Mouse (Mus musculus) layer of hippocampus, adult 18-20 months (tissue): ENCODE measurements around the gene Trem1. TPM values are rescaled to one million over a fixed set of nuclear protein-coding genes. Genes with fewer than 3 reads are reported as not detected.

ENCODE experiments used
- DNase-seq, 2 experiments: peaks; one replicate each; pipeline ENCODE4 v3.0.0; 2022; ENCODE audit warnings: low spot score in 2 of 2
- total RNA-seq, 2 experiments: library from RNA; stranded (reverse); gene quantifications; 2 replicates each; pipeline ENCODE4 v1.2.3; 2021

Gene Trem1
- total RNA-seq, 2 experiments from 2014 or later: not detected

DNA sequence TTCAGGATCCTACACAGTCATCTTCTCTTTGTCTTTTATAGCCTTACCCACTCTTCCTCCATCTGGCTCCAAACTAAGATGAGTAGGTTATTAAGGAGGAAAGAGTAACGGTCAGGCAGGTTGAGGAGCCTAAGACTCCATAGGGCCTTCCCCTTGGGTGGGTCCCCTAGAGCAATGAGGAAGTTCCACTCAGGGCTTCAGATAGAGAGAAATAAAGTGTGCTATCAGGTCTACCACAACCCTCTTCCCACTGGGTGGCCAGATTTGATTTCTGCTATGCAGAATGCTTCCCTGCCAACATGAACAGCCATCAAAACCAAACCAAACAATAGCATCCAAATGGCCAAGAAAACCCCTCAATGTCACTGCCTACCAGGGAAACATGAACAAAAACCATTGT is 35.0 kb downstream of the Trem1 start:
- no peak for DNase-seq

DNA sequence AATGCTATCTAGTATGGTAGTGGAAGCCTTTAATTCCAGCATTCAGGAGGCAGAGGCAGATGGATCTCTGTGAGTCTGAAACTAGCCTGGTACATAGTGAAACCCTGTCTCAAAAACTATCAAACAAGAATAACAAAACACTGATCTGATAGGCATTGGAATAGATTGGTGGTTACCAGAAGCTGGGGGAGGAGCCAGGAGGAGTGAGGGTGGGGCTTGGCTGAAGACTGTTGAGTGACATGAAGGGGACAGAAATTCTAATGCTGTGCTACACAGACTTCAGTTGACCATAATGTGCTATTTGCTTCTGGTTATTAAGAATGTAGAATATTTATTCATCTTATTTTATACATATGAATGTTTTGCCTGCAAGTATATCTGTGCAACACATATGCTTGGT is 35.7 kb downstream of the Trem1 start:
- no peak for DNase-seq

- DNase-seq: no peak
Measured at GRCm38 (mm10) chr17:48269833-48270232, 37.3 kb downstream of the Trem1 start.

DNA sequence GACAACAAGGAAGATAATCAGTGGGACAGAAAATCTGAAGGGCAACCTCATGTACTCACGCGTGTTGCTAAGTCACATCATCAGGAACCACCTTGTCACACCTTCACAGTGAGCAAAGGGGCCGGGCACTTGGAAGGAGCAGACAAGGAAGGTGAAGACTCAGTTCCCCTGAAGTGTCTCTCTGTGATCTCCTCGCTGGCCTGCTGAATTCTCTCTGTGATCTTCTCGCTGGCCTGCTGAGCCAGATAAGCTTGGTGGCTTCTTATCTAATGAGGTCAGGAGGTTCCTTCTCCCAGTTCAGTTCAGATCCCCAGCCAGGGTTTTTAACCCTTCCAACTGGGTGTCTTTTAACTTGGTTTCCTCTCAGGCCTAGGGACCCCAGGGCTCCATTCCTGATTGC is 39.6 kb downstream of the Trem1 start:
- no peak for DNase-seq

DNA sequence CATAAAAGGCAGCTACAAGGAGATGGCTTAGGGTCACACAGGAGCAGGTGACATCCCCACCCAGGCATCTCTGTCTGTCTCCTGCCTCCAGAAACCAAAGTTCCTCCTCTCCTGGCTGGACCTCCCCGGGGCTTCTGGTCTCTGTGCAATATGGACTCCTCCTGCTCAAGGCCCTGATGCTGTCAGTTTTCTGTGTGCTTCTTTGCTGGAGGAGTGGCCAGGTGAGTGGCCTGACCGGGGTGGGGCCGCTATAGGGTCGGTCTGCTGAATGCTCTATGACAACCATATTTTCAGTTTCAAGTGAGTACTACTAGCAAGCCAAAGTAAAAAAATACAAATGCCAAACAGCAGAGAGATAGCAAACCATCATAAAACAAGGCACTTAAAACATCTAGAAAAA is 40.0 kb downstream of the Trem1 start:
- DNase-seq: no peak

- no peak for DNase-seq
Measured at GRCm38 (mm10) chr17:48274098-48274497, 41.5 kb downstream of the Trem1 start.

GRCm38 (mm10) chr17:48274885-48275284 is 42.3 kb downstream of the Trem1 start:
- peak; percentile 65 to 88 for DNase-seq

DNA sequence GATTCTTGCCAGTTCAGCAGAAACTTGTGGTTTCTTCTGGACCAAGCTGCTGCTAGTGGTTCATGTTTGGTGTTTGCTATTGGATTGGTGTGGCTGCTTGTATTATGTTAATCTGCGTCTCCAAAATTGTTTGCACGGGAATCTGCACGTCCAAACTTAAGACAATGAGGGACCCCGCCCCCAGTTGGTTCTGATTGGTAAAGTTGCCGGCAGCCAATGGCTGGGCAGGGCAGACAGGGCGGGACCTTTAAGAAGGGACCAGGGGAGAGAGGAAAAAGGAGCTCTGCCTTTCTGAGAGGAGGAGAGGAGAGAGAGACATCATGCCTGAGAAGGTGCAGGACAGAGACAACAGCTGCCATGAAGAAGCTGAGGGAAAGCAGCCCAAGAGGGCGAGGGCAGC is 43.2 kb downstream of the Trem1 start:
- DNase-seq: no peak

DNA sequence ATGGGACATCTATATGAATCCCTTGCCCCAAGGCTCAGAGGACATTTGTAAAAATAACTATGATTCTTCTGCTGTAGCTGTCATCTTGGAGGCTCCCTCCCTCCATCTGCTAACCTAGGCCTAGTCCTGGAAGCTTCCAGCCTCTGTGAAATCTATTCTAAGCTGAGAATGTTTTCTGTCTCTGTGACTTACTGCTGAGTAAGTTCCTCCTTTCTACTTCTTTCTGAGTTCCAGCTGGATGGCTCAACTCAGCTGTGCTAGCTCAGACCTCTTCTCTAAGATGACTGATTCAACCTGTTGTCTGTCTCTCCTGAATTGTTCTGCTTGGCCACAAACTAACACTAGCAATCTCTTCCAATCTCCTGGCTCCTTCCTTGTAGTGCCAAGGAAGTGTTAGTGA is 45.8 kb downstream of the Trem1 start:
- DNase-seq: no peak

DNA sequence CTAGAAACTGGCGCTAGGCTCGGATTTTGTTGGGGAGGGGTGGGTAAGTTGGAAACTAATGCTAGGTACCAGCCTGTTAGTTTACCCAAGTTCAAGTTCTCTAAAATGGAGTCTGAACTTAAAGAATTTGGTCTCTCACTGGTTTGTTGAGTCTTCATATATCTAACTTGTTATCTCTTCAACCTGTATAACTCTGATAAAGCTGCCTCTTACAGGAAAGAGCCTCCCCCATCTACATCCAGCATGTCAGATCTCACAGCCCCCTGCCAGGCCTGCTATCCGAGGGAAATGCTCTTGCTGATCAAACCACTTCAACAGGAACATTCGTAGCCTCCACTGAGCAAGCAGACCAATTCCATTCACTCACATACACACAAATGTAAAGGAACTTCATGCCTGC is 46.4 kb downstream of the Trem1 start:
- DNase-seq: no peak

DNA sequence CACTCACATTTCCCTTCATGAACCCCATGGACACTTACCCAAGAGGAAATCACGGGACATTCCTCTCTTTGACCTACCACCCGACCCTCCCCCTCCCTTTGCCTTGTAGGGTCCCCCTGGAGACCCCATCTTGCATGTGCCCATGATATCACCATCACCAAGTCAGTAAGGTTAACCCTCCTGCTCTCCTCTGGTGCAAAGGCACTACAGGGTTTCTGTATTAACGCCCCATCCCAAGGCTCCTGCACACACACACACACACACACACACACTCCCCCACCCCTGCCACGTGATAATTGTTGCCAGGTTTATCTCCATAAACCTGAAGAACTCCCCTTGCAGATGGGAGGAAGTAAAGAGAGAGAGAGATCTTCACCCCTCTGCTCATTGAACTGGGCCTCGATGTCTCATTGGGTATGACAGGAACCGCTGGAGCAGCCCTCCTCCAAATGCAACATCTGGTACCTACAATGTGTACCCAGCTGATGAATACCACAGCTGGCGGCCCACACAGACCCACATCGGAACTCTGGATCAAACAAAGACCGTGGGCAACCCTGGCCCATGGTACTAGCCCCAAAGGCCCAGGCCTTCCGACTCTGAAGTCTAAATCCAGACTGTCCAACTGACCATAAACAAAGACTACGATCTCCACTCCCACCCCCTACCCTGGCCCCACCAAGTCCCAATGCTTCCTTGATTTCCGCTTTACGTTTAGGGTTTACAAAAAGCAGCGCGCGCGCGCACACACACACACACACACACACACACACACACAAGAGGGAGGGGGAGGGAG is 48.6 kb downstream of the Trem1 start:
- DNase-seq: no peak

GRCm38 (mm10) chr17:48281739-48282085 is 49.1 kb downstream of the Trem1 start:
- DNase-seq: no peak

DNA sequence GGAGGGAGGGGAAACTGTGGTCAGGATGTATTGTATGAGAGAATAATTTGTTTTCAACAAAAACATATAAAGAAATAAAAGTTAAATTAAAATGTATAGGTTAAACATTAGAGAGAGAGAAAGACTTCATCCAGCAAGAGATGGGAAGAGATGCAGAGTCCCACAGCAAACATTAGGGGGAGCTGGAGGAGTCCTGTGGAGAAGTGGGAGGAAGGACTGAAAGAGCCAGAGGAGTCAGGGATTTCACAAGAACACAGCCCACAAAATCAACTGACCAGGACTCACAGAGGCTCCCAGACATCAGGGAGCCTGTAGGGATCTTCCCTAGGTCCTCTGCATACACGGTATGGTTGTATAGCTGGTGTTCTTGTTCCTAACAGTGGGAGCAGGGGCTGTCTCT is 54.2 kb downstream of the Trem1 start:
- DNase-seq: no peak

GRCm38 (mm10) chr17:48287276-48287675 is 54.7 kb downstream of the Trem1 start:
- DNase-seq: no peak

DNA sequence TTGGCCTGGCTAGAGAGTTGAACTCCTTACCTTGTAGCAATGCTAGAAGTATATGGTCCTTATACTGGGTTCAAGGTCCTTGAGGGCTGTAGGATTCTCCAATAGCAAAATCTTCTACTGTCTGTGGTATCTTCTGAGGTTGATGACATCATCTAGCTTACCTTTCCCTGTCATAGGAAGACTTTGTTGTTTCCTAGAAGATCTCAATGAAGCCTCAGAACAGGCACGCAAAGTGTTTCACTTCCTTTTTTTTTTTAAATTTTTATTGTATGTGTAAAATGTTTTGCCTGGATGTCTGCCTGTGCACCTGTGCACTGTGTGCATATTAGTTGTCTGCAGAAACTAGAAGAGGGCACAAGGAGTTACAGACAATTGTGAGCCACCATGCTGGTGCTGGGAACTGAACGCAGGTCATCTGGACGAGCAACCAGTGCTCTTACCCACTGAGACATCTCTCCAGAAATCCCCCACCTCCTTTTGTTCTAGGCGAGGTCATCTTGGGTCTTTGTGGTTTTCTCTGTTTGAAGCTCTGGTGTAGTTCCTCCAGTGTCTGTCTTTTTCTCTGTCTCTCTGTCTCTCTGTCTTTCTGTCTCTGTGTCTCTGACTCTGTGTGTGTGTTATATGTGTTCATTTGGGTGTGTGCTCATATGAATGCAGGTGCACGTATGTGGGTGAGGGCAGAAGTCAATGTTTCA is 61.1 kb downstream of the Trem1 start:
- no peak for DNase-seq

Other genes starting within 250 kb of the Trem1 start
- not detected for gene 1700122O11Rik, start 194.5 kb upstream of the Trem1 start, total RNA-seq
- not detected for gene 1700067P10Rik, start 143.4 kb upstream of the Trem1 start, total RNA-seq
- not detected for gene 9830107B12Rik, start 86.5 kb upstream of the Trem1 start, total RNA-seq
- gene A530064D06Rik, start 65.5 kb upstream of the Trem1 start, total RNA-seq: not detected
- not detected for gene Trem3, start 15.0 kb downstream of the Trem1 start, total RNA-seq
- gene Treml4, start 31.5 kb downstream of the Trem1 start, total RNA-seq: not detected
- under 1 TPM; 0.22 to 0.36 TPM for gene Treml2, start 66.7 kb downstream of the Trem1 start, total RNA-seq
- gene B430306N03Rik, start 83.4 kb downstream of the Trem1 start, total RNA-seq: under 1 TPM in 1 of 2 experiments, not detected in 1; 0.10 TPM
- gene Trem2, start 113.6 kb downstream of the Trem1 start, total RNA-seq: 10 to 100 TPM; 12.2 to 12.3 TPM
- under 1 TPM in 1 of 2 experiments, not detected in 1; 0.41 TPM for gene Treml1, start 127.1 kb downstream of the Trem1 start, total RNA-seq
- gene Nfya, start 177.1 kb downstream of the Trem1 start, total RNA-seq: 10 to 100 TPM; 28.4 to 31.7 TPM
- gene Oard1, start 177.2 kb downstream of the Trem1 start, total RNA-seq: 10 to 100 TPM; 13.7 to 14.1 TPM
- gene Apobec2, start 200.2 kb downstream of the Trem1 start, total RNA-seq: not detected
- not detected for gene Tspo2, start 218.8 kb downstream of the Trem1 start, total RNA-seq
- under 1 TPM; 0.56 to 0.92 TPM for gene Unc5cl, start 222.1 kb downstream of the Trem1 start, total RNA-seq